Mouse (Mus musculus): ENCODE data around the gene Olfr521. TPM values are rescaled to one million over a fixed set of nuclear protein-coding genes. Genes with fewer than 3 reads are reported as not detected.
"Not testable (repeated sequence)": the region's sequence is repeated elsewhere in the genome, so short reads cannot be mapped to it uniquely, and the experiment has no call there.

Gene Olfr521
- not detected in 2 replicates for polyA plus RNA-seq (2015; fragmentation: Nextera tagmentation; extraction: Ambion mirVana)

- WGBS, result 94% methylated on average over 2 of the region's 2 CpGs
- H3K36me3 ChIP-seq (ENCODE audit: insufficient read depth, low read length), result no peaks in the 10 kb centered on the region
- H3K4me2 ChIP-seq (replicated peaks; ENCODE audit: low read depth, low read length), result no peak within 1 kb of the TSS
- peaks cover 24% of the 10 kb centered on the region for H3K9me3 ChIP-seq (ENCODE audit: low read length)
- H3K27ac ChIP-seq (ENCODE audit: low read length), result no peak within 1 kb of the TSS
- ATAC-seq (ENCODE audit: low FRiP score, low TSS enrichment), result no peak
- no peaks in the 10 kb centered on the region for H3K27me3 ChIP-seq (ENCODE audit: insufficient read depth, low read length)
- H3K9ac ChIP-seq (replicated peaks; ENCODE audit: low read length), result no peak within 1 kb of the TSS
- H3K4me3 ChIP-seq (ENCODE audit: low read length), result no peak within 1 kb of the TSS
- no peaks in the 10 kb centered on the region for H3K4me1 ChIP-seq (ENCODE audit: insufficient read depth, low read length)
These were observed at the start of gene Olfr521 for GRCm38 (mm10) chr7:99763207-99763606. TSS of gene Olfr521 (plus strand) at chr7:99763507.

GRCm38 (mm10) chr7:99716536-99716935 lies 46.8 kb upstream of the Olfr521 start:
- Histone ChIP-seq H3K27me3 (ENCODE audit: insufficient read depth, low read length) (no peaks in the 10 kb centered on the region), H3K9ac (replicated peaks; ENCODE audit: low read length) (no peak overlapping the region), H3K9me3 (ENCODE audit: low read length) (no peaks in the 10 kb centered on the region), H3K4me1 (ENCODE audit: insufficient read depth, low read length) (no peaks in the 10 kb centered on the region), H3K27ac (ENCODE audit: low read length) (no peak overlapping the region), H3K4me3 (ENCODE audit: low read length) (no peak overlapping the region), H3K36me3 (ENCODE audit: insufficient read depth, low read length) (no peaks in the 10 kb centered on the region), H3K4me2 (replicated peaks; ENCODE audit: low read depth, low read length) (no peak overlapping the region)
- ATAC-seq (ENCODE audit: low FRiP score, low TSS enrichment), result no peak
- WGBS, result 87% methylated on average over 2 of the region's 2 CpGs

- peaks cover 2% of the 10 kb centered on the region for H3K9me3 ChIP-seq (ENCODE audit: low read length)
- H3K4me3 ChIP-seq (ENCODE audit: low read length), result no peak within 1 kb of the TSS
- H3K36me3 ChIP-seq (ENCODE audit: insufficient read depth, low read length), result no peaks in the 10 kb centered on the region
- ATAC-seq (ENCODE audit: low FRiP score, low TSS enrichment), result no peak
- no peak within 1 kb of the TSS for H3K4me2 ChIP-seq (replicated peaks; ENCODE audit: low read depth, low read length)
- no peak within 1 kb of the TSS for H3K9ac ChIP-seq (replicated peaks; ENCODE audit: low read length)
- H3K4me1 ChIP-seq (ENCODE audit: insufficient read depth, low read length), result no peaks in the 10 kb centered on the region
- WGBS, result 86% methylated on average over 2 of the region's 2 CpGs
- H3K27ac ChIP-seq (ENCODE audit: low read length), result no peak within 1 kb of the TSS
- H3K27me3 ChIP-seq (ENCODE audit: insufficient read depth, low read length), result no peaks in the 10 kb centered on the region
These were observed 33.3 kb upstream of the Olfr521 start, which contains the start of gene Olfr520 for GRCm38 (mm10) chr7:99729973-99730372. TSS of gene Olfr520 (plus strand) at chr7:99730273.

GRCm38 (mm10) chr7:99734612-99735011 lies 28.7 kb upstream of the Olfr521 start:
- 86% methylated on average over 2 of the region's 2 CpGs for WGBS
- H3K9me3 ChIP-seq (ENCODE audit: low read length), result no peaks in the 10 kb centered on the region
- no peaks in the 10 kb centered on the region for H3K36me3 ChIP-seq (ENCODE audit: insufficient read depth, low read length)
- H3K4me1 ChIP-seq (ENCODE audit: insufficient read depth, low read length), result peaks cover 6% of the 10 kb centered on the region; the same call in 1 of the 2 replicates
- ATAC-seq (ENCODE audit: low FRiP score, low TSS enrichment), result no peak
- H3K27me3 ChIP-seq (ENCODE audit: insufficient read depth, low read length), result no peaks in the 10 kb centered on the region
- no peak overlapping the region for H3K27ac ChIP-seq (ENCODE audit: low read length)
- no peak overlapping the region for H3K4me2 ChIP-seq (replicated peaks; ENCODE audit: low read depth, low read length)
- no peak overlapping the region for H3K9ac ChIP-seq (replicated peaks; ENCODE audit: low read length)
- H3K4me3 ChIP-seq (ENCODE audit: low read length), result no peak overlapping the region

- H3K27ac ChIP-seq (ENCODE audit: low read length); H3K4me2 ChIP-seq (replicated peaks; ENCODE audit: low read depth, low read length); H3K27me3 ChIP-seq (ENCODE audit: insufficient read depth, low read length); H3K4me1 ChIP-seq (ENCODE audit: insufficient read depth, low read length); H3K9me3 ChIP-seq (ENCODE audit: low read length); ATAC-seq (ENCODE audit: low FRiP score, low TSS enrichment); H3K4me3 ChIP-seq (ENCODE audit: low read length); H3K9ac ChIP-seq (replicated peaks; ENCODE audit: low read length); H3K36me3 ChIP-seq (ENCODE audit: insufficient read depth, low read length): not testable (repeated sequence)
- WGBS, result 92% methylated on average over 8 of the region's 9 CpGs
These were observed 27.8 kb upstream of the Olfr521 start for GRCm38 (mm10) chr7:99735491-99735890.

GRCm38 (mm10) chr7:99739276-99739675 lies 24.0 kb upstream of the Olfr521 start:
- no peak overlapping the region for H3K27ac ChIP-seq (ENCODE audit: low read length)
- H3K9ac ChIP-seq (replicated peaks; ENCODE audit: low read length), result no peak overlapping the region
- no peak overlapping the region for H3K4me3 ChIP-seq (ENCODE audit: low read length)
- H3K9me3 ChIP-seq (ENCODE audit: low read length), result no peaks in the 10 kb centered on the region
- ATAC-seq (ENCODE audit: low FRiP score, low TSS enrichment), result no peak
- H3K4me1 ChIP-seq (ENCODE audit: insufficient read depth, low read length), result peaks cover 7% of the 10 kb centered on the region; the same call in 1 of the 2 replicates
- H3K4me2 ChIP-seq (replicated peaks; ENCODE audit: low read depth, low read length), result no peak overlapping the region
- H3K36me3 ChIP-seq (ENCODE audit: insufficient read depth, low read length), result no peaks in the 10 kb centered on the region
- H3K27me3 ChIP-seq (ENCODE audit: insufficient read depth, low read length), result no peaks in the 10 kb centered on the region
- WGBS, result 50% methylated on average over 9 of the region's 9 CpGs

- H3K4me2 ChIP-seq (replicated peaks; ENCODE audit: low read depth, low read length), result no peak overlapping the region
- no peaks in the 10 kb centered on the region for H3K4me1 ChIP-seq (ENCODE audit: insufficient read depth, low read length)
- no peak for ATAC-seq (ENCODE audit: low FRiP score, low TSS enrichment)
- H3K27ac ChIP-seq (ENCODE audit: low read length), result no peak overlapping the region
- no peaks in the 10 kb centered on the region for H3K27me3 ChIP-seq (ENCODE audit: insufficient read depth, low read length)
- H3K9me3 ChIP-seq (ENCODE audit: low read length), result no peaks in the 10 kb centered on the region
- no peak overlapping the region for H3K9ac ChIP-seq (replicated peaks; ENCODE audit: low read length)
- 57% methylated on average over 5 of the region's 5 CpGs for WGBS
- H3K36me3 ChIP-seq (ENCODE audit: insufficient read depth, low read length), result no peaks in the 10 kb centered on the region
- no peak overlapping the region for H3K4me3 ChIP-seq (ENCODE audit: low read length)
These were observed 18.1 kb downstream of the Olfr521 start for GRCm38 (mm10) chr7:99781385-99781784.

- H3K9ac ChIP-seq (replicated peaks; ENCODE audit: low read length), result no peak overlapping the region
- no peaks in the 10 kb centered on the region for H3K4me1 ChIP-seq (ENCODE audit: insufficient read depth, low read length)
- no peak overlapping the region for H3K27ac ChIP-seq (ENCODE audit: low read length)
- H3K9me3 ChIP-seq (ENCODE audit: low read length), result no peaks in the 10 kb centered on the region
- H3K36me3 ChIP-seq (ENCODE audit: insufficient read depth, low read length), result no peaks in the 10 kb centered on the region
- H3K4me2 ChIP-seq (replicated peaks; ENCODE audit: low read depth, low read length), result no peak overlapping the region
- no peak for ATAC-seq (ENCODE audit: low FRiP score, low TSS enrichment)
- H3K27me3 ChIP-seq (ENCODE audit: insufficient read depth, low read length), result no peaks in the 10 kb centered on the region
- no peak overlapping the region for H3K4me3 ChIP-seq (ENCODE audit: low read length)
- WGBS, result 72% methylated on average over 2 of the region's 2 CpGs
These were observed 18.6 kb downstream of the Olfr521 start for GRCm38 (mm10) chr7:99781916-99782315.

GRCm38 (mm10) chr7:99783421-99783820 lies 20.1 kb downstream of the Olfr521 start:
- H3K9me3 ChIP-seq (ENCODE audit: low read length), result no peaks in the 10 kb centered on the region
- no peak for ATAC-seq (ENCODE audit: low FRiP score, low TSS enrichment)
- 89% methylated on average over 7 of the region's 7 CpGs for WGBS
- H3K27ac ChIP-seq (ENCODE audit: low read length), result no peak overlapping the region
- H3K4me3 ChIP-seq (ENCODE audit: low read length), result no peak overlapping the region
- no peak overlapping the region for H3K9ac ChIP-seq (replicated peaks; ENCODE audit: low read length)
- H3K4me2 ChIP-seq (replicated peaks; ENCODE audit: low read depth, low read length), result no peak overlapping the region
- H3K36me3 ChIP-seq (ENCODE audit: insufficient read depth, low read length), result no peaks in the 10 kb centered on the region
- no peaks in the 10 kb centered on the region for H3K27me3 ChIP-seq (ENCODE audit: insufficient read depth, low read length)
- H3K4me1 ChIP-seq (ENCODE audit: insufficient read depth, low read length), result 0 out of 2 replicates have a peak, but pooled peaks cover 4% of the 10 kb centered on the region

GRCm38 (mm10) chr7:99785553-99785952 lies 22.2 kb downstream of the Olfr521 start:
- 89% methylated on average over 3 of the region's 3 CpGs for WGBS
- Histone ChIP-seq H3K4me3 (ENCODE audit: low read length) (no peak overlapping the region), H3K9me3 (ENCODE audit: low read length) (no peaks in the 10 kb centered on the region), H3K4me2 (replicated peaks; ENCODE audit: low read depth, low read length) (no peak overlapping the region), H3K4me1 (ENCODE audit: insufficient read depth, low read length) (0 out of 2 replicates have a peak, but pooled peaks cover 7% of the 10 kb centered on the region), H3K36me3 (ENCODE audit: insufficient read depth, low read length) (no peaks in the 10 kb centered on the region), H3K27ac (ENCODE audit: low read length) (no peak overlapping the region), H3K9ac (replicated peaks; ENCODE audit: low read length) (no peak overlapping the region), H3K27me3 (ENCODE audit: insufficient read depth, low read length) (no peaks in the 10 kb centered on the region)
- no peak for ATAC-seq (ENCODE audit: low FRiP score, low TSS enrichment)
